Mouse (Mus musculus) spleen, adult 12 weeks (tissue): Measurements from ENCODE around the gene Pter.

Experiments used
- DNase-seq: peaks from one replicate; pipeline ENCODE4 v3.0.0; 2022; ENCODE audit warnings: low spot score

Gene Pter

DNA sequence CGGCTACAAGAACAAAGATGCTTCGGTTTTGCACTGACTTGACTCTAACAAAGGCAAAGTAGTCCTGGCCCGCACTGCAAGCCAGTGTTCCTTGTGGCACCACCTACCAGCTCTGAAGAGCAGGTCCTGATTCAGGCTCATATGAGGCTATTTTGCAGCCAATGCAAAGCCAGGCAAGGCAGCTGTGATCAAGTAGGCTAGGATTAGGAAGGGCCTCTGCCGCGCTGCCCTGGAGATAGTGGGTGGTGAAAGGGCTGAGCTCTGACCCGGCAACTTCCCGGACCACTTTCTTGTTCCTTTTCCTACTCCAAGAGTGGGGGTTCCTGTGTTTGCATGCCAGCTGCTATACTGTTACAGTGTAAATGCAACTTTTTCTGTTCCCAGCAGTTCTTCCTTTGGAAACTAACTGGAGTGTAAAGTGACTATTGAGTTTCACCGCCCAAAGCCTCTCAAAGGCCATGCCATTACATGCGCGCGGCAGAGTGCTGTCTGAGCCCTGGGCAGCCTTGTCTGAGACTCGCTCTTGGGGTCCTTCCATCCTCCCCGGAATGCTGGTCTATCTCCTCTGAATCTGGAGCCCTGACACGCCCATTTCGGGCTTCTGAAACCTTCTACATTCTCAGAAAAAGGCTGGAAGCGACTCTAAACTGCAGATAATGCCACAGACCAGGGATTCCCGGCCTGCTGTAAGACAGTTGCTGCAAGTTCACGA, 85.6 kb downstream of the Pter start:
- no peak for DNase-seq

DNA sequence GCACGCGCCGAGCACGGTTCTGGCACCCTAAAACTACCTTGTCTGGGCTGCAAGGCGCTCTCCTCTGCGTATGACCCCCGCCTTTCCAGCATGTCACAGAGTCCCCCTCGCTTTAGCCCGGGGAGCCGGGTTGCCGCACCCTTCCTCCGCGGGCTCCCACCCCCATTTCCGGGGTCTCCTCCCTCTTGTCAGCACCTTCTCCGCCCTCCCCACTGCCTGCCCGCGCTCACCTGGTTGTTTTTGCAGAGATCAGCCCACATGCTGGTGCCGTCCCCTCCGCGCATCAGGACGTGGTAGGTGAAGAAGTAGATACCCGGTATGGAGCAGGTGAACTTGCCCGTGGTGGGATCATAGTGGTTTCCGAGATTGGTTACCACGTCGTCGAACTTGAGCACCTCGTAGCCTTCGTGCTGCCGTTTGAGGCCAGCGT, 86.2 kb downstream of the Pter start:
- no peak for DNase-seq

DNA sequence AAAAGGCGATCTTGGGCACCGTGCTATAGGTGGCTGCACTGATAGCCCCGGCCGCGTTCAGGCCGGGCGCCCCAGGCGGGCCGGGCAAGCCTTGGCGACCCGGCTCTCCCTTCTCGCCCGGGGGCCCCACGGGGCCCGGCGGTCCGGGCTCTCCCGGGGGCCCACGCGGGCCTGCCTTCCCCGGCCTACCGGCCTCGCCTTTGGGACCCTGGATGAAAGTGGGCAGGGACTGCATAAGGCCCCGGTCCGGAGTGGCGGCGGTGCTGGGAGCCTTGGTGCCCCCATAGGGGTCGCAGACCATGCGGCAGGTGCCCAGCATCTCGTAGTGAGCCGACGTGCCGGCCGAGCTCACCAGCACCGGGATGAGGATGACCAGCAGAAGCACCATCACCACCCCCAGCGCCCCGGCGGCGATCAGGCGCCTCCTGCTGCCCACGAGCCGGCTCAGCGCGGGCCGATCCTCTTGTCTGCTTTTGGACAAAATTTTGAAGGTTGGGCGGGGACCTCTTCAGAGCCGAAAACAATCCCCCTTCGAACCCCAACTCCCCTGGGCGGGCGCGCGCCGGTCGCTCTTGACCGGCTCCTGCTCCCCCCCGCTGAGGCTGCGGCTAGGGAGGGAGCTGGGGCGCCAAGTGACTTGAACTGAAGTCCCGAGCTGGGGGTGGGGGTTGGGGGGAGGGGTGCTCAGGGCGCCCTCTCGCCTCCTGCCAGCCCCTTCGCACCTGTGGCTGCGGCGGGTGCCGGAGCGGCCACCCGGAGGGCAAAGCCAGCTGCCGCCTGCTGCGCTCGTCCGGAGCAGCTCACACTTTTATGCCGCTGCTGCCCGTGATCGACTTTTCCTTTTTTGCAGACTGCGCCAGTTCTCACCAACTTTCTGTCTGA, 86.9 kb downstream of the Pter start:
- no peak for DNase-seq

DNA sequence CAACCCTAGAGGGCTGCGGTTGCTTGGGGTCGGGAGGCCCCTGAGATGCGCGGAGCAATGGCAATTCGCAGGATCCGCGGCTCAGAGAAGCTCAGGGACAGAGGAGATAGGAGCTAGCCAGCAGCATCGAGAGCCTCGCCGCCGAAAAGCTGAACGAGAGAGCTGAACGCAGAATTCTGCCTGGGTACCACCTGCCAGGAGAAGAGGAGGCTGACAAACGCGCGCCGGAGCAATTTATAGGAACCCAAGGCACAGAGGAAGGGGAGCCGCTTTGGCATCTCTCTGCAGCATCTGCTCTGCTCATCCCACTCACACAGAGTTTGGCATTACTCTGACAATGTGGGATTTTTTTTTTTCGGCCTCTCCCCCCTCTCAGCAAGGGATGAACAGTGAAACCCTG, 87.6 kb downstream of the Pter start, which contains the start of gene C1ql3:
Gene C1ql3, minus strand, starts transcription at position 335 of the 400 bp plus-strand sequence.
- DNase-seq = no peak

DNA sequence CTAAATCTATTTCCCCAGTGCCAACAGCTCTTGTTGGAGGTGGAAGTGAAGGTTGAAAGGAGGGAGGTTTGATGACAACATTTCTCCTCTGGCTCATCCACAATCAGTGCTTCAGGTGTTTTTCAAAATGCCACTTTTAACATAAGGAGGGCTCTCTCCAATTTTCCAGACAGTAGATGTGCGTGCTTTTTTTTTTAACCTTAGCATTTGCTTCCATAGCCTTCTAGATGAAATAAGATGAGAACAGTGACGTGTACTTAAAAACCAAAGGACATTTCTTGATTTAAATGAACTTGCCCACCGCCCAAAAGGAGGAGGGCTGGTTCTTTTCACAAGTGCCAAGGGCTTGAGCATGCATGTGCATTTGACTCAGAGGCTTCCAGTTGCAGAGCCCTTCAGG, 88.1 kb downstream of the Pter start:
- no peak for DNase-seq

DNA sequence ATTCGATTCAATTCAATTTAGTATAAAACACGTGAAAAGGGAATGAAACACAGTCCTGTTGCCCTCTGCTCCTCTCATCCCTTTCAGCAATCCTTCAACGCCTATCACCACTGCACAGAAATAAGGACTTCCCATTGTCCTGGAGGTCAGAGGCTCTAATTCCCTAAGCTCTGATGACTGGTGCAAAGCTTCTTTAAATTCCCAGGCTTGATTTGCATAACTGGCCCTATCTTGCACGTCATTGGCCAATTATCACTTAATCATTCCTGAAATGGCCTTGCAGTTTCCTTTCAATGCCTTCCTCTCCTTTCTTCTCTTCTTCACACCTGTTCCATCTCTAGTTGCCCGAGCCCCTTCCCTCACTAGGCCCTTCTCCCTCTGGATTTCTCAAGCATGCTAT, 94.5 kb downstream of the Pter start:
- DNase-seq = no peak

DNA sequence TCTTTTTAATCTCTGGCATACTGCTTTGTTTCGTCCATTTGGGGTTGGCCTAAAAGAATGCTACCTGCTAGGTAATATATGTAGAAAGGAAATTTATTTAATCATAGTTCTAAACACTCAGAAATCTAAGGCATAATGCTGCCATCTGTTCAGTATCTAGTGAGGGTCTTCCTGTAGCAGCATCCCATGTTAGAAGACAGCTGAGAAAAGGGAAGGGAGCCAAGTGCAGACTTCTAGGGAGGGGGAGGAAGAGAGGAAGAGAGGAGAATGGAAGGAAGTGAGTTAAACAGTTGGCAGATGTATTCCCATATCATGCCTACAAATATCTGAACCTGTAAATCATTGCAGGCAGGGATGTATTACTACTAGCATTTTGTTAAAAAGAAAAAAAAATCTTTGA, 95.0 kb downstream of the Pter start:
- no peak for DNase-seq

DNA sequence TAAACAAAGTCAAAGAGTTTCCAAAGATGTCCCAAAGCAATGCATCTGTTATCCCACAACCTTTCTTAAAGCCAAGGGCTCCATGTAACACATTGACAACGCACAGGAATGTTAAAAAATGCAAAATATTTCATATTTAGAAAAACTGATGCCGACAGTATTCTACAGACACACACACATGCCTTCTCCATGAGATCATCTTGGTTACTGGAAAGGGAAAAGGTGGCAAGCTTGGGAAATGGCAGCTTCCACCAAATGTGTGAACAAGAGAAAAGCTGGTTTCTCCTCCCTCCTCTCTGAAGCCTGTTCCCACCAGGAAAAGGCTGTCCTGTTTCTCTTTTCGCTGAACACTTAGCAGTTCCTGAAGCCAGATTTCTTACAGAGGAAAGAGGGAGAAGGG, 114.9 kb downstream of the Pter start:
- no peak for DNase-seq

DNA sequence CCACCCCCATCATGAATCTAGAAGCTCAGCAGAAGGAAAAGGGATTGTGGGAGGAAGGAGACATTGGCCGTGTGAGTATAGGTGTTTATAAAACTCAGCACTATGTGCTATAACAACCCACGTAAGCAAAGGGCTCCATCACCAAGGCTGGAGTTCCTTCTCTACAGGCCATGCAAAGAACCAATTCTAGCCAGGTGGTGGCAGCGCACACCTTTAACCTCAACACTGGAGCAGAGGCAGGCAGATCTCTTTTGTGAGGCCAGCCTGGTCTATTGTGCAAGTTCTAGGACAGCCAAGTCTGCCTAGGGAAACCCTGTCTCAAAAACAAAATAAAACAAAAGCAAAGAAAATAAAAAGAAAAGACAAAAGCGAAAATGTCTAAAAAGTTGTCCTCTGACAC, 115.9 kb downstream of the Pter start:
- no peak for DNase-seq

DNA sequence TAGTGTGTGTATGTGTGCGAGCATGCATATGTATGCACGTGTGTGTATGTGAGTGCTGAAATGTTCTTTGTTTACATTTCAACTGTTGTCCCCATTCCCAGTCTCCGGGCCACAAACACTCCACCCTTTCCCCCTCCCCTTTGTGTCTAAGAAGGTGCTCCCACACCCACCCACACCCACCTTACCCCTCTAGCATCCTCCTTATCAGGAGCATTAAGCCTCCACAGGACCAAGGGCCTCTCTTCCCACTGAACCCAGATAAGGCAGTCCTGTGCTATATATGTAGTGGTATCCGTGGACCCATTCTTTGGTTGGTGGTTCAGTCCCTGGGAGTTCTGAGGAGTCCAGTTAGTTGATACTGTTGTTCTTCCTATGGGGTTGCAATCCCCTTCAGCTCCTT, 120.7 kb downstream of the Pter start:
- DNase-seq = no peak

DNA sequence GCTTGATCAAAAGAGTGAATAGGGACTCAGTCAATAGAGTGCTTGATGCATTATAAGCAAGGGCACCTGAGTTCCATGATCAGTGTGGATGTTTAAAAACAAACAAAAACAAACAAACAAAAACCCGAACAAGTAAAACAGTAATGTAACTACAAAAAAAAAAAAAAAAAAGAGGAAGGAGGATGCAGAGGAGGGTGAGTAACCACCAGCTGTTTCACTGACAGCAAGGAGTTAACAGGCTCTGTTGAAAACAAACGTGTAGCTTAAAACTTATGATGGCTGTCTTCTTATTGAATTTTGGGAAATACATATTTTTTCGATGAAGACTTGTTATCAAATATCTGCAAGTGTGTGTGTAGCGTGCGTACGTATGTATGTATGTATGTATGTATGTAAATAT, 124.8 kb downstream of the Pter start:
- DNase-seq = no peak
